Mouse (Mus musculus) cerebellum, postnatal 36 days (tissue): ENCODE measurements around the gene Zcchc17.

Source experiments
- DNase-seq, 2 experiments: peaks; one replicate each; pipeline ENCODE4 v3.0.0; 2021 to 2022; ENCODE audit warnings: mixed read lengths in 2 of 2

Gene Zcchc17

DNA sequence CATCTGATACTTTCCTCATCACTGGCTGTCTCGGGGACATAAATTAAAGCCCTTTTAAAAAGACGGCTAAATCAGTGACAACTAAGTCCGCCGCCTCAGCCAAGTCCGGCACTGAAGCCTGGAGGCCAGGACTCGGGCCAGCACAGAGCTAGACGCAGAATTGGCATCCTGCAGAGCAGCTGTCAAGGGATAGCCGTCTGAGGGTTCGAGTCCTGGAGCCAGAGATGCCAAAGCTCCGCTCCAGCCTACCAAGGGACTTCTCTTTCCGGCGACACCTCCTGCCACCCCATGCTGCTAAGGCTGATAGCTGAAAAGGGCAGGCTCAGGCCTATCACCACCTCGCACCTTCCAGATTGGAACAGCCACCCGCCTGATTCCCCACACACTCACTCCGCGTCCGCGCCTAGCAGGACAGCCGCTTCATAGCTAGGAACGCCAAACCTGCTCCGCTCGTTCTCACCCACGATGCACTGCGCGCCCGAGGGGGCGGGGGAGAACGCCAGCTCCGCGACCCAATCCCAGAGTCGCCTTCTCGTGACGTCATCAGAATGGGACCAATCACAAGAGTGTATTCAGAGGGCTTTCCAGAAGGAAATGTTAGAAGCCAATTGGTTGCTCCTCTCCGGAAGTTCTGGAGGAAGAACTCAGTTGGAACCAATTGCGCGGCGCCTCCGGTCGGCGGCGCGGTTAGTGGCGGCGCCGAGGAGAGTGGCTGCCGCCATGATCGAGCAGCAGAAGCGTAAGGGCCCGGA, at the start of gene Zcchc17, which contains the start of gene Snrnp40:
Zcchc17 (minus strand) TSS at position 458 of the 752 bp plus-strand sequence.
Snrnp40 (plus strand) TSS at position 647 of the 752 bp plus-strand sequence.
- DNase-seq: peak; percentile 99

DNA sequence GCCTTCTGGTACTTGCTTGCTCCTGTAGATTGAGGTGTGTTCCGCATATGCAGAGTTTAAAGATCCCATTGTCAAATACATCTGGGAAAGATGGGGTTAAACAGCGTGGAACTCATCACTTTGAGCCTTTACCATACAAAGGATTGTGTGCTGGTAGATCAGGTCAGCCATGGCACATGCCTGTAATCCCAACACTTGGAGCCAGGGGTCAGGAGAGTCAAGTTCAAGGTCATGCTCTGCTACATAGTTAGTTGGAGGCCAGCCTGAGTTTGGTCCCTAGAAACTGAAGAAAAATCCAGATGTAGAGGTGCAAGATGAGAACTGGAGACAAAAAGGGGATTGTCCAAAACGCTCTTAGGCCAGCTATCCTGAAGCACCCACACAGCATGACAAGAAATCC, 31.5 kb upstream of the Zcchc17 start:
- DNase-seq: no peak

DNA sequence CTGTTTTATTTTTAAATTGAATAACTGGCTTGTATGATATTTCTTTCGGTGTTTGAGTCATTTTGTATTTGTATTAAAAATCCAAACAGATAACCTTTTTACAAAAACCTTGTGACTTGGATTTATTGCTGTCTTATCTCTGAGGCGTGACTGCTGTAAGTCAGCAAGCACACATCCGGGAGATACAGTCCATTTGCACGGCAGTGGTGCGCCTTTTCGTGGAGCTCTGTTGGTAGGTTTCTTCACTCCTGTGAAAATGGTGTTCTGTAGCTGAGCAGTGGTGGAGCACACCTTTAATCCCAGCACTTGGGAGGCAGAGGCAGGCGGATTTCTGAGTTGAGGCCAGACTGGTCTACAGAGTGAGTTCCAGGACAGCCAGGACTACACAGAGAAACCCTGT, 30.2 kb upstream of the Zcchc17 start:
- DNase-seq: no peak

DNA sequence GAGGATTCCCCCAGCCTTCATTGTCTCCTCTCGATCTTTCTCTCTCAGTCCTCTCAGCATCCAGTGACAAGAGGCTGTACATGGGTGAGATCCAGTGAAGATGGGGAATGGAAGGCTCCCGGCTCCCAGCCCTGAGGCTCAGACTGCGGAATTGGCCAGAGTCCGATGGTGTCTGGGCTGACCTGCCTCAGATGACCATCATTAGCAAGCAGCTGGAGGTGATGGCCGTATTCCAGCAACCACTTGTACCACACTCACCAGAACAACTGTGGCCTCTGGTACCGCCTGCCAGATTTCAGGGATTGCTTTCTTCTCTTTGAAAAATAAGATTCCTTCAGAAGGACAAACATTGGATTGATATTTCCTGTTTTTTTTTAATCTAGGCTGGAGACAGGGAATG, 29.8 kb upstream of the Zcchc17 start:
- no peak for DNase-seq

DNA sequence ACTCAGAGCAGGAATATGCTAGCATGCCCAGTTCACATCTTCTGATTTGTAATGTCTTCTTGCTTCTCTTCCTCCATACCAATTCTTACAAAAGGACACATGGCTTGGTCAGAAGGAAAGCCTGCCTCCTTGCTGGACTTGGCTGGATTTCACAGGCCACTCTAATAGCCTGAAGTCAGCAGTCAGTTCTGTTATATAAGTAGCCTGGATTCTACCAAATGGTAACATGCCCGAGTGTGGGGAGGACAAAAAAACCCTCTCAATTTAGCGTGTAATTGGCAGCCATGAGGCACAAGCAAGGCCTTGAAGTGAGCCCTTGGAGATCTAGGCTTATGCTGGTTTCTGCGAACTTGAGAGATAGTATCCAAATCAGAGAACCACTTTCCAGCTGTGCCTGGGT, 27.5 kb upstream of the Zcchc17 start:
- DNase-seq: peak; percentile 61 to 64

DNA sequence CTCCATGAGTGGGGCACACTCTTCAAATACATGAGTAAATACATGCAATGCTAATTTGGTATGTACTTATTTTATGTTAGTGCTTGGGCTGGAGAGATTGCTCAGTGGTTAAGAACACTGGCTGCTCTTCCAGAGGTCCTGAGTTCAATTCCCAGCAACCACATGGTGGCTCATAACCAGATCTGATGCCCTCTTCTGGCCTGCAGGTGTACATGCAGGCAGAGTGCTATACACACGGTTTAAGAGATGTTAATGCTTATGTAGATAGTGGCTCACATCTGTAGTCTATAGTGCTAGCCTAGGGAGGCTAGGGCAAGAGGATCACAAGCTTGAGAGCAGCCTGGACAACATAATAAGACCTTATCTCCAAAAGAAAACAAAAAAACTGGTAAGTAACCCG, 20.7 kb upstream of the Zcchc17 start:
- no peak for DNase-seq

DNA sequence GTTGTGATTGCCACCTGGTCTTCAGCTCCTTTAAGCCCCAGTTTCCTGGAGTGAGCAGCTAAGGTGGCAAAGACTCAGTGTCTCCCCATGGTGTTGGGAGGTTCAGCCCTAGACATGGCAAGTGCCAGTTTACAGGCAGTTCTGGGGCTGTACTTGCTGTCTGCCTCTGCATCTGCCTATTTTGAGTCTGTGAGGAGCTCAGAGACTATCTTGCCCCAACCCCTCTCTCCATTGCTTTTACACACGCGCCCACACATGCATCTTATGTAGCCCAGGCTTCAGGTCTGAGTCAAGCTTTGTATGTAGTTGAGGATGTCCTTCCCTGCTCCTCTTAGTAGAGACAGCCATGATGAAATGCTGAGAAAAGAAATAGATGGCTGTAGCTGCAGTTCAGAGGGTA, 19.4 kb upstream of the Zcchc17 start:
- no peak for DNase-seq

DNA sequence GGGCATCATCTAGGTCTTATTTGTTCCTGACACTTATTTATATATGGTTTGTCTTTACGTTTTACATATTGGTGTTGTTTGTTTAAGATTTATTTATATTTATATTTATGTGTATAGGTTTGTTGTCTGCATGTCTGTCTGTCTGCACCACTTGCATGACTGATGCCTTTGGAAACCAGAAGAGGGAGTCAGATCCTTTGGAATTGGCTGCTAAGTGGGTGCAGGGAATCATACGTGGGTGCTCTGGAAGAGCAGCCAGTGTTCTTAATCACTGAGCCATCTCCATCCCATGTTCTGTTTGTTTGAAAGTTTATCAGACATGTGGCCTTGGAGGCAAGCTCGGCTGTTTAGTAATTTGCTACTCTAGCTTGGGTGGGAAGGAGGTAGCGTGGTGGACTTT, 17.8 kb upstream of the Zcchc17 start:
- no peak for DNase-seq

DNA sequence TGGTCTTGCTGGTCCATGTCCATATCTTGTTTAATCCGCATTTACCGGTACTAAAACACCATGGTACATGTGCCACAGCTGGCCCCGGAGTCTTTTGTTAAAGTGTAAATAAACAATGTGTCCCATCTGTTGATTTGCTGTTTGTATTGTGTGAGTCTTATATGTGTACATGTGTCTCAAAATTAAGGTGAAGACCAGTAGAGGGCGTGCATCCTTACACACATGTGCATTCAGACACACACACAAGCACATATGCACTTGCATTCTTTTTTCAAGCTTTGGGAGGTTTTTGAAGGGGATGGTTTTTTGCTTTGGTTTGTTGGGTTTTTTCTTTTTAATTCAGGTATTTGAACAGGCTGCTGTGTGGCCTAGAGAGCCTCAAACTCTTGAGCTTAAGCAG, 16.9 kb upstream of the Zcchc17 start:
- DNase-seq: no peak

DNA sequence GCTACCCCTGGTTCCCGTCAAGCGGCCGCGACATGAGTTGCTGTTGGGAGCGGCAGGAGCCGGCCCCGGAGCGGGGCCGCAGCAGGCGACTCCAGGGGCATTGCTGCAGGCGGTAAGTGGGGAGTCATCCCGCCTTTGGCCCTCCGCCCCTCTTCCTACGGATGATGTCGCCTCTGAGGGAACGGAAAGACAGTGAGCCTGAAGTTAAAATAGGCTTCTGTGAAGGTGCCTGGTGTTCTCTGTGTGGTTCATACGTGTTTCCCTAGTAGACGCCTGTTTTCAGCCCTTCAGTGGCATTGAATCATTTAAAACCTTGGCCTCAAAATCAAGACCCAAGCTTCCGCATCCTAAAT, 471 bp upstream of the Zcchc17 start:
- DNase-seq: no peak

DNA sequence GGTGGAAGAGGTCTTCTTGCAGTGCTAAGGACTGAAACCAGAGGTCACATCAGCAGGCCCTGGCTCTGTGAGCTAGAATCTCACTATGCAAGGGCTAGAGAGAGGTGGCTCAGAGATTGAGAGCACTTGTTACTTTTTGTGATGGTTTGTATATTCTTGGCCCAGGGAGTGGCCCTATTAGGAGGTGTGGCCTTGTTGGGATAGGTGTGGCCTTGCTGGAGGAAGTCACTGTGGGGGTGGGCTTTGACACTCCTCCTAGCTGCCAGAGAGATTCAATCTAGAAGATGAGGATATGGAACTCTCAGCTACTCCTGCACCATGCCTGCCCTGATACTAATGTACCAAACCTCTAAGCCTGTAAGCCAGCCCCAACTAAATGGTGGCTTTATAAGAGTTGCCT, 1.8 kb downstream of the Zcchc17 start:
- DNase-seq: no peak

DNA sequence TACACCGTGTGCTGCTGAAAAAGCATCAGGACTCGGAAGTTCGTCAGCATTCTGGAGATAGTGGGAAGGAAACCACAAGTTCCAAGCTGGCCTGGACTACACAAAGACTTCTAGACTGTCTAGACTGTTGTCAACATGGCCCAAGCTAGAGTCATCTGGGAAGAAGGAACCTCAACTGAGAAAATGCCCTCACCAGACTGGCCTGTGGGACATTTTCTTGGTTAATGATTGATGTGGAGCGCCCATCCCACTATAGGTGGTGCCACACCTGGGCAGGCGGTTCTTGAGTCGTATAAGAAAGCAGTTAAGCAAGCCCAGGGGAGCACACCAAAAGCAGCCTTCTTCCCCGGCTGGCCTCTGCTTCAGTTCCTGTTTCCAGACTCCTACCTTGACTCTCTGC, 7.2 kb downstream of the Zcchc17 start:
- no peak for DNase-seq

DNA sequence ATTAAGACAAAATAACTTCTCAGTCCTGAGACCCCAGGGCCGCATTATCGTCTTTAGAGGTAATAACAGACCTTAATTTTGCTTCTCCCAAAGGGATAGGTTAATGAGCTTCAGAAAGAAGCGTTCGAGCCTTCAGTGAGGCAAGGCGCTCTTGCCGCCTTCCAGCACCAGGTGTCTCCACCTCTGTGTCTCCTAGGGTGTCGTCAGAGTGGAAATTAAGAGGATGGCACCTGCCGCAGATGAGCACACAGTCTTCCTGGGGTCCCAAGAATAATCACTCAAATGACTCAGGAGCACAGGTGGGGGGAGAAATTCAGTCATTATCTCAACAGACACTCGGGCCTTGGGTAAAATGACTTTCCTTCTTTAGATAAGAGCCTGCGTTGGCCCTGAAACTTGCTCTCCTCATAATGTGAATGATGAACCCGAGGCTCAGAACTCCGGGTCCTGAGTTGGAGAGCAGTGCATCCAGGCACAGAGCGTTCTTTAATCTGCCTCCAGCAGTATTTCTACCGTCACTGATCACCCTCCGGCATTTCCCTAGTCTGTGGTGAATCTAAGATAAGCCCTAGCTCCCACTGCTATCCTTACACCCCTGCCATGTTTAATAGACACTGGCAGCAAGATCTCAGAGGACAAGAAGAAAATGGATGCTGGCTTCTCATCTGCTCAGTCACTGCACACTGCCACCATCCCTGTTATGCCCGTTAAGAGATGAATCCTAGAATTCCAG, 8.9 kb downstream of the Zcchc17 start:
- no peak for DNase-seq

DNA sequence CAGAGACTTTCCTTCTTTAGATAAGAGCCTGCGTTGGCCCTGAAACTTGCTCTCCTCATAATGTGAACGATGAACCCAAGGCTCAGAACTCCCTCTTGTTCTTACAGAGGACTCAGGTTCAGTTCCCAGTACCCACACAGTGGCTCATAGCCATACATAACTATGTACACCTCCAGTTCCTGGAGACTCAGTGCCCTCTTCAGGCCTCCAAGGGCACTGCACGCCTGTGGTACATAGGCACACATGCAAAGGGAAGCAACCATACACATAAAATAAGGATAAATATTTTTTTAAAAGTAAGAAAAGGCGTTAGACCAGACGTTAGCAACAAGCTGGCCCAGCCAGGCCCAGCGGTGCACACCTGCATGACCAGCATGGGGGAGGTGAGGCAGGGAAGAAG, 10.1 kb downstream of the Zcchc17 start:
- no peak for DNase-seq

DNA sequence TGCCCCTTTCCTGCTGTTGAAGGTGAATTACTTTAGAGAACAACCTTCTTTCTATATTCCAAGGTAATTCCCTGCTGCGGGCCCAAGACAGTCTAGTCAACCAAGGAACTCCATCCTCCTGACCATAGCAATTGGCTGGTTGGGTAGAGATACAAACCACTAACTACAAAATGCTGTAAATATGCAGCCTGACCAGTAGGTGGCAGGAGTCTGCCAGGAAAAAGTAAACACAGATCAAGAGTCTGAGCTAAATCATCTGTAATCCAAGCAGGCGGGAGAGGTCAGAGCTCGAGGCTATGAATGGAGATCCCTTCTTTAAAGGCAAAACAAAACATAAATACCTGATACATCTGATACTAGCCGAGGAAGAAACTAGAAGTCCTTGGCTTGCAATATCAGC, 18.1 kb downstream of the Zcchc17 start:
- peak; percentile 52 to 57 for DNase-seq

DNA sequence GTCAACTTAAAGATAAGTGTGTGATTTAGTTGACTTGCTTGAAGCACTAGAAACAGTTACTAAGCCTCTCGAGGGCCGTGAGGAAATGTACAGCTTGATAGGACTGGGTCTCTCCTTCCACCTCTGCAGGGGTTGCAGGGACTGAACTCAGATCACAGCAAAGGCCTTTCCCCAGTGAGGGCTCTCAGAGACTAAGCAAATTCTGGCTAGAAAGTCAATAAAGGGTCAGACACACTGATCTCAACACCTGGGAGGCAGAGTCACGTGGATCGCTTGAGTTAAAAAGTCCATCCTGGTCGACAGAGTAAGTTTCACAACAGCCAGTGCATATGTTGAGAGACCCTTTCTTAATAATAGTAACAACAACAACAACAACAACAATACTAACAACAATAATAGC, 23.9 kb downstream of the Zcchc17 start:
- no peak for DNase-seq

DNA sequence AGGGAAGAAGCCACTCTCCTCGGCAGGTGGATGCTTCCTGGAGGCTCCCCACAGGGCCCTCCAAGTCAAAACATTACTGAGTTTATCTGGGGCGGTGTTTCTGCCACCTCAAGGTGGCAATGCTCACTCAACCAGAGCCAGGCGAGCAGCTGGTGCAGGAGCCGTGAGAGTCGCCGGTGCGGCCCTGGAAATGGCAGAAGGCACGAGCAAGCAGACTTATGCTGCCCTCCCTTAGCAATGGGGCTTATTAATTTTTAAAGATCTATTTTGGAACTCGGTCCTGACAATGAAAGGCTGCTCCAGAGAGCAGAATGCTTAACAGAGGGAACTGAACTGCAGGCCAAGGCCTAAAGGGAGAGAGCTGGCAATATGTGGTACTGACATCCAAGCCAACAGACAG, 32.4 kb downstream of the Zcchc17 start:
- DNase-seq: peak; percentile 72 to 76

DNA sequence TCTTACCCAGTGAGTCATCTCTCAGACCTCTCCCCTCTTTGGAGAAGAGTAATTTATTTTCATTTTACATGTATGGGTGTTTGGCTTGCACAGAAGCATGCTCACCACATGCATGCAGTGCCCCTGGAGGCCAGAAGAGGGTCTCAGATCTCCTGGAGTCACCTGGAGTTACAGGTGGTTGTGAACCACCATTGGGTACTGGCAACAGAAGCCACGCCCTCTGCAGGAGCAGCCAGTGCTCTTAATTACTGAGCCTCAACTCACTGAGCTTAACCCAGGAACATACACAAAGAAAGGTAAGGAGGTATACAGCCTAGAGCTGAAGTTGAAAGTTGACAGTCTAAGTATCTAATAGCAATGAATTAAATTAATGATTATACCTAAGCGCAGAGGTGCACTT, 34.3 kb downstream of the Zcchc17 start:
- DNase-seq: no peak

DNA sequence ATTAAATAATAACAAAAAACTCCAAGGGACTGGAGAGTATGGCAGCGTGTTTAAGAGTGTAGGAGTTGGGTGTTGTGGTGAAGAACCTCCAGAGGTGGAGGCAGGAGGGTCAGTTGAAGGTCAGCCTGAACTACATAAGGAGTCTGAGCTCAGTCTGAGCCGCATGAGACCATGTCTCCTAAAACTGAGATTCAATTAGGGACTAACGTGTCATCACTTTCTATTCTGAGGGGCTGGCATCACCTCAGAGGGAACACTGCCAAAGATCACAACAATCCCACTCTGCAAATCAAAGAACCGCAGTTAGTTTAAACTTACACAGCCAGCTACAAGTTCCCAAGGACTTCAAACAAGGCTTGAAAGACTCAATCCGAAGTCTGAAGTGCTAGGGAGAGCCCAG, 36.1 kb downstream of the Zcchc17 start:
- no peak for DNase-seq

DNA sequence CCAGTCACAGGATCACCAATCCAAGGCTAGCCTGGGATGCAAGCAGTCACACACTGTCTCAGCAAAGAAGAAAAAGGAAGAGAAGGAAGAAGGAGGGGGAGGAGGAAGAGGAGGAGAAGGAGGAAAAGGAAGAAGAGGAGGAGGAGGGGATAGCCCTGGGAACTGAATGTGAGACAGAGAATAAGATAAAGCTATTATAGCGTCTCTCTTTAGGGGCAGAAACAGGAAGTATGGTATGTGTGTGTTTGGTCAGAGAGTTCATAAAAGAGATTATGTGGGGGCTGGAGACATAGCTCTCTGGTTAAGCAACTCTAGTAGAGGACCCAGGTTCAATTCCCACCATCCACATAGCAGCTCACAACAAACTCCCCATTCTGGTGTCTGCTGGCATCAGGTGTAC, 36.6 kb downstream of the Zcchc17 start:
- DNase-seq: no peak

DNA sequence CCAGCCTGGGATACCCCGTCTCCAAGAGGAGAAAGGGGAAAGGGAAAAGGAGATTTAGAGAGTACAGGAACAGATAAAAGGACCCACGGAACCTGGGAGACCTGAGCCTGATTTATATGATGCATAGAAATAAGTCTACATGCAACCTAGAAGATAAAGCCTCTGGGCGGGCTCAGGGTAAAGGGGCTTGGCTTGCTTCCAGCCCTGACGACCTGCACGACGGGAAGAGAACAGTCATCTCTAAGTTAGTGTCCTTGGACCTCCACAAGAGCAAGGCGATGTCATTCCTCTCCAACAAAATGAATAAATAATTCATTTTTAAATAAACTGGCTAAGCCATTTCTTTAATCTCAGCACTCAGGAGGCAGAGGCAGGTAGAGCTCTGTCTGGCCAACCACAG, 37.2 kb downstream of the Zcchc17 start:
- DNase-seq: no peak

DNA sequence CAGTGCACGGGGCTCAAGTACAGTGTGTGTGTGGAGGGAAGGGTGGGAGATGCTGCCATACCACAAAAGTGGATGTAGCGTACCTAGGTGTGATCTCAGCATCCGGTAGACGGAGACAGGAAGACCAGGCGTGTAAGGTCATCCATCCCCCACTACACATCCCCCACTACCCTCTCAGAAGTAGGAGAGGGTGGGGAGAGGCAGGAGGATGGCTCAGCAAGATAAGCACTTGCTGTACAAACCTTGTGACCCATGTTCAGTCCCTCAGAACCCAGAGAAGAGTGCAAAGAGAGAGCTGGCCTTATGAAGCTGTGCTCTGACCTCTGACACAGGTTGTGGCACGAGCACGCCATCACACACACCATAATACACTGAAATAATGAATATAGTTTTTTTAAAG, 38.1 kb downstream of the Zcchc17 start:
- DNase-seq: no peak

DNA sequence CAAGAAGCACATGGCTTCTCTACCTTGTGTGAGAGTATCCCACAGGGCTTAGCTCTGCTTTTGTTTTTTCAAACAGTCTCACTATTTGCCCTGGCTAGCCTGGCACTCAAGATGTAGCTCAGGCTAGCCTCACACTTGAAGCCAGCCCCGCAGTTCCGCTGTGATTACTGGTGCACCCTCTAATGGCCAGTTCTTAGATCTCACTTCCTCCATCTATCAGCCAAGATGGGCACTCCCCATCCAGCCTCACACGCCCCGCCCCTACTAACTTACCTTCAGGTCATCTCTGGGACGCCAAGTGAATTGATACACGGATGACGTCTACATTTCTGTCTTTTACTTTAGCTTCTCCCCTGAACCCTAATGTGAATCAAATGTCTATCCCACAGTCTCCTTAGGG, 40.2 kb downstream of the Zcchc17 start:
- no peak for DNase-seq

DNA sequence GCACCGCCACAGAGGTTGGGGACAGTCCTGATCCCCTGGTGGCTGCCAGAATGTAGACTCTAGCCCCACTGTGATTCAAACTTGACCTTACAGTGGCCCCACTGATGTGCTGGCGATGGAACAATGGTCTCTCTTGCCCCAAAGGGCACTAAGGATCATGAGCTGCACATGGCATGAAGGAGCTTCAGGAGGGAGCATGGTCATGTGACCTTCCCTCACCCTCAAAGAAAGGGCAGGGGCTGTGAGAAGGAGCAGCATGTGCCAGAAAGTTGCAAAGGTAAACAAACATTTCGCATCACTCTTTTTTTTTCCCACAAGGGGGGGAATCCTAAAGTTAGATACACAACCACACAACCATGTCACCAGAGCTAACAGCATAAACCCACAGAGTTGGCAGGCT, 41.6 kb downstream of the Zcchc17 start:
- DNase-seq: no peak

DNA sequence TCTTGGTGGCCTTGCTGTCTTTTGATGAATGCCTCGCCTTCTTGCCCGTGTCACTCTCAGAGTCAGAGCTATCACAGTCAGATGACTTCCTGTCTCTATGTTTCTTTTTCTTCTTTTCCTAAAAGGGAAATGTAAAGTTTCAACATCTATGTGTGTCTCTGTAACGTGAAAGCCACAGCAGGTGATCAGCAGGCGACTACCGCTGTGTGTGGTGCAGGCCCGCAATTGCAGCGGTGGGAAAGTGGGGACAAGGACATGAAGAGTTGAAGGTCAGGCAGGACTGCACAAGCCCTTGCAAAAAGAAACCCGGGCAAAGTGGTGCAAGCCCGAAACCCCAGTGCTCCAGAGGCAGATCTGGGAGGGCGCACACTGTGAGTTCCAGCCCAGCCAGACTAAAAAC, 43.1 kb downstream of the Zcchc17 start:
- no peak for DNase-seq
